Mouse (Mus musculus) G1E (cell line): ENCODE results near the gene St8sia1. TPM values are rescaled to one million over a fixed set of nuclear protein-coding genes. Genes with fewer than 3 reads are reported as not detected.

ENCODE experiments used
- ATAC-seq: 2 replicates; pipeline ENCODE4 v1.8.0; 2016; ENCODE audit warnings: mild to moderate bottlenecking; ENCODE audit not compliant: insufficient number of reproducible peaks, poor library complexity, low FRiP score, severe bottlenecking; ENCODE audit errors: extremely low read depth
- DNase-seq: peaks from one replicate; pipeline ENCODE4 v3.0.0; 2012; ENCODE audit warnings: low spot score
- H3K27me3 ChIP-seq: 2 replicates; pipeline ENCODE4 v1.6.1; 2012; ENCODE audit warnings: mild to moderate bottlenecking, low read length, inconsistent platforms; ENCODE audit not compliant: insufficient read depth
- H3K36me3 ChIP-seq: replicated peaks from 2 replicates; pipeline ENCODE3; 2012; ENCODE audit warnings: mild to moderate bottlenecking, inconsistent platforms
- H3K4me1 ChIP-seq: 2 replicates; pipeline ENCODE4 v1.6.1; 2012; ENCODE audit warnings: low read depth, low read length, inconsistent platforms, mixed read lengths; ENCODE audit not compliant: insufficient read depth
- H3K4me3 ChIP-seq: 2 replicates; pipeline ENCODE4 v1.5.1; 2012; ENCODE audit warnings: low read depth, mild to moderate bottlenecking, inconsistent platforms, low read length, moderate library complexity, mixed read lengths
- H3K9me3 ChIP-seq: replicated peaks from 2 replicates; pipeline ENCODE4 v1.6.1; 2012; ENCODE audit warnings: inconsistent platforms
- CTCF ChIP-seq: IDR thresholded peaks from 2 replicates; pipeline ENCODE4 v1.5.1; 2012; ENCODE audit warnings: low read depth, low read length, inconsistent platforms, mixed read lengths
- GATA1 ChIP-seq: IDR thresholded peaks from 2 replicates; pipeline ENCODE4 v1.6.1; 2012; ENCODE audit warnings: borderline replicate concordance, low read length, inconsistent platforms, mixed read lengths
- GATA2 ChIP-seq: IDR thresholded peaks from 2 replicates; pipeline ENCODE4 v1.6.1; 2012; ENCODE audit warnings: low read depth, low read length, inconsistent platforms, borderline replicate concordance
- POLR2AphosphoS5 ChIP-seq: IDR thresholded peaks from 2 replicates; pipeline ENCODE4 v1.6.1; 2012; ENCODE audit warnings: low read depth, low read length, inconsistent platforms; ENCODE audit not compliant: insufficient replicate concordance
- TAL1 ChIP-seq: conservative IDR thresholded peaks from 2 replicates; pipeline ENCODE4 v1.6.1; 2012; ENCODE audit warnings: low read depth, low read length, inconsistent platforms, mixed read lengths
- polyA plus RNA-seq: library from polyadenylated mRNA; stranded (reverse); fragments of >175 nt; gene quantifications from 2 replicates; pipeline ENCODE4 v1.2.3, GENCODE M21; 2012
- total RNA-seq, 2 experiments: library from RNA; stranded (forward) in 1 of 2; stranded (reverse) in 1 of 2; fragments of 200-1000 nt in 1 of 2; fragments of >200 nt in 1 of 2; fragmentation: Nextera tagmentation in 1 of 2; gene quantifications; 2 replicates each; pipeline ENCODE4 v1.2.3; 2014 to 2017

The St8sia1 gene
- total and polyA plus RNA-seq, 3 experiments, result 0.11 TPM; not detected in 2

GRCm38 (mm10) chr6:142830221-142830620, 134.0 kb downstream of the St8sia1 start:
- no peak for DNase-seq
- Histone ChIP-seq H3K4me1 (peaks cover 45% of the 10 kb centered on the region), H3K27me3 (peaks cover 17% of the 10 kb centered on the region), H3K9me3 (no peaks in the 10 kb centered on the region), H3K4me3 (no peak overlapping the region), H3K36me3 (no peaks in the 10 kb centered on the region)
- TF ChIP-seq CTCF (no peak), GATA1 (no peak), TAL1 (no peak), POLR2AphosphoS5 (no peak), GATA2 (no peak)
- ATAC-seq, result no peak

DNA sequence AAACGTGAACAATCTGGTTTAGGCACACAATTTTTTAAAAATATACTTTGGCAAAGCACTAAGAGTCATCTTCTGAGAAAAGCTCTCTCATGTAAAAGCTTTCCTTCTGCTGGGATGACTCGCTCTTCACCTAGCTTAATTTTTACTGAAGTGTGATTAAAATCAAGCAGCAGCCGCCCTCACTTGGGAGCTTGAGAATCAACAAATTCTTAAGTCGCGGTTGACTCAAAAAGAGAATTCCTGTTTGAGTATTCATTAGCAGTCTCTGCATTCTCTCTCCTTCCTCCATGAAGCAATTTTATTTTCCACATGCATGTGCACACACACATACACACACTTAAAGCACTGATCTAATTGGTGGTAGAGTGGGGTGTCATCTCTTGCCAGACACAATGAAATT, 138.8 kb downstream of the St8sia1 start:
- ATAC-seq (no peak), DNase-seq (no peak)
- Histone ChIP-seq H3K27me3 (peaks cover 11% of the 10 kb centered on the region; the same call in 1 of the 2 replicates), H3K4me1 (peaks cover 23% of the 10 kb centered on the region), H3K4me3 (no peak overlapping the region), H3K9me3 (no peaks in the 10 kb centered on the region), H3K36me3 (no peaks in the 10 kb centered on the region)
- TF ChIP-seq CTCF, result no peak
- TF ChIP-seq POLR2AphosphoS5, result no peak
- no peak for TF ChIP-seq GATA2
- TF ChIP-seq GATA1, result no peak
- TF ChIP-seq TAL1, result no peak

DNA sequence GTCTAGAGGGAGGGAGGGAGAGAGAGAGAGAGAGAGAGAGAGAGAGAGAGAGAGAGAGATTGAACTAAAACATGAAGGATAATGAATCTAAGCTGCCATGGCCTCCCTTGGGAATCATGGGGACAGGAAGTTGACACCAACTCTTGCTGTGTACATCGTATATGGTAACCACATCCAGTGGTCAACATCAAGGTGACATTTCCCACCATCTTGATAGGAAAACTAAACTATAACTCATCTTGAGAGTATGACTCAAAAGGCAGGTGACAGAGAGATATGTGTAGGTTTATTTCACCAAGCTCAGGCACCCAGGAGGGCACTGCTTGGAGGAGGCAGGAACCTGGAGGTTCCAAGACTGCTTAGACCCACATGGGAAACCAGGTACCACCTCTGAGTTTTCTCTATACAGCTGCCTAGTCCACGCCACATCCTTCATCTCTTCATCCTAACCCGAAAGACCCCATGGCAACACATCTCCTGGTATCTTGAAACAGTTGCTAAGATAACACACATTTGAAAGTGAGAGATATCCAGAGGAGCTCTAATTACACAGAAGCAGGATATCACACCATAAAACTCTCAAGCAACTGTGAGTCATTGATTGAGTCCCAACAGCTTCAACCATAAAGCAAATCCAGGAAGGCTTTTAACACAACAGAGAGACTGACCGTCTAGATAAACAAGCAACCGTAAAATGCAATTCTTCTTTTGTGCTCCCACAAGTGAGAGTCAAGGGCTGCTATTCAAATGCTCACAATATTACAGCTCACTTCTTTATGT, 141.1 kb downstream of the St8sia1 start:
- H3K4me3 ChIP-seq, result no peak overlapping the region
- H3K9me3 ChIP-seq, result no peaks in the 10 kb centered on the region
- no peak for DNase-seq
- H3K4me1 ChIP-seq, result peaks cover 14% of the 10 kb centered on the region
- H3K27me3 ChIP-seq, result peaks cover 15% of the 10 kb centered on the region
- no peaks in the 10 kb centered on the region for H3K36me3 ChIP-seq
- ATAC-seq, result peak; percentile 66
- no peak for TF ChIP-seq TAL1
- TF ChIP-seq GATA1, result no peak
- no peak for TF ChIP-seq GATA2
- TF ChIP-seq CTCF, result no peak
- no peak for TF ChIP-seq POLR2AphosphoS5

DNA sequence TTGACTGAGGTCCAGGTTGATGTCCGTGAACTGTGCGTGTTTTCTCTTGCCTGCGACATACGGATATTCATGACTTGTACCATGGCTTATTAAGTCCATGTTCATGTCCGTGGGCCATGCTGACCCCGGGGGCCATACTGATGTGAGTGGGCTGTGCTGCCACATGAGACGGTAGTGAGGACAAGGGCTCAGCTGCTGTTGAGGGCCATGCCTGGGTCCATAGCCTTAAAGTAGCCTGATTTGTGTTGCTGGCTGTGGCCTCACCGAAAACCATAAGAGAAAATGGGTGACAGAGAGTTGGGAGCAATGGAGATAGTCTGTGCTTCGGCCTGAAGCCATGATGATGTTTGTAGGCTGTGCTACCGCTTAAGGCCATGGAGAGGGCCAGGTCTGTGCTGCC, 145.9 kb downstream of the St8sia1 start:
- TF ChIP-seq TAL1 (no peak), GATA1 (no peak), CTCF (no peak), GATA2 (no peak), POLR2AphosphoS5 (no peak)
- DNase-seq (no peak), ATAC-seq (no peak)
- Histone ChIP-seq H3K27me3 (peaks cover 17% of the 10 kb centered on the region), H3K4me3 (no peak overlapping the region), H3K4me1 (peaks cover 23% of the 10 kb centered on the region), H3K36me3 (no peaks in the 10 kb centered on the region), H3K9me3 (no peaks in the 10 kb centered on the region)

DNA sequence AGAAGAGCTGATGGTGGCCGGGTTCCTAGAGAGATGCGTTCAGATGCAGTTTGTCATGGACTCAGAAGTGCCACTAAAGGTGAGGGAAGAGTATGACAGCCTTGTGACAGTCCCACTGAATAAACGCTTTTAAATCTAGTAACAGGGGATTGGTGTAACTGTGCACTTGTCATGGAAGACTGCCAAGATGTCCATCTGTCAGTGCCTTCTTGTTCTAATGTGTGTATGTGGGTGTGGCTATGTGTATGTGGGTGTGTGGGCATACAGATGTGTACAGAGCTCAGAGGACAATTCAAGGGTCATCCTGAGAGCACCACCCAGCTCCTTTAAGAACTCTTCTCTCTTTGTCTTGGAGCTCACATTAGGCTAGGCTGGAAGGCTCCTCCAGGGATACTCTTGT, 148.7 kb downstream of the St8sia1 start:
- peaks cover 24% of the 10 kb centered on the region for H3K4me1 ChIP-seq
- DNase-seq, result no peak
- ATAC-seq, result peak; percentile 25; the same call in 1 of the 2 replicates
- no peaks in the 10 kb centered on the region for H3K36me3 ChIP-seq
- TF ChIP-seq CTCF (no peak), GATA2 (no peak)
- no peaks in the 10 kb centered on the region for H3K9me3 ChIP-seq
- H3K4me3 ChIP-seq, result no peak overlapping the region
- H3K27me3 ChIP-seq, result peaks cover 30% of the 10 kb centered on the region

- peak; percentile 51 for ATAC-seq
- no peak overlapping the region for H3K4me3 ChIP-seq
- H3K4me1 ChIP-seq, result peaks cover 34% of the 10 kb centered on the region
- no peaks in the 10 kb centered on the region for H3K9me3 ChIP-seq
- peaks cover 30% of the 10 kb centered on the region for H3K27me3 ChIP-seq
- no peaks in the 10 kb centered on the region for H3K36me3 ChIP-seq
- peak; percentile 21 for DNase-seq
- TF ChIP-seq POLR2AphosphoS5 (no peak), CTCF (peak; percentile 37)
Observed at GRCm38 (mm10) chr6:142814495-142814921, 149.7 kb downstream of the St8sia1 start.
